Mouse (Mus musculus) adrenal gland (tissue): ENCODE data around the gene Prdm15.

ENCODE experiments used
- intact Hi-C: fragments of 180-260 bp; cut with DNase I; formaldehyde crosslinking; loops from one replicate; pipeline ENCODE4 v1.15.1; 2025

The Prdm15 gene

DNA sequence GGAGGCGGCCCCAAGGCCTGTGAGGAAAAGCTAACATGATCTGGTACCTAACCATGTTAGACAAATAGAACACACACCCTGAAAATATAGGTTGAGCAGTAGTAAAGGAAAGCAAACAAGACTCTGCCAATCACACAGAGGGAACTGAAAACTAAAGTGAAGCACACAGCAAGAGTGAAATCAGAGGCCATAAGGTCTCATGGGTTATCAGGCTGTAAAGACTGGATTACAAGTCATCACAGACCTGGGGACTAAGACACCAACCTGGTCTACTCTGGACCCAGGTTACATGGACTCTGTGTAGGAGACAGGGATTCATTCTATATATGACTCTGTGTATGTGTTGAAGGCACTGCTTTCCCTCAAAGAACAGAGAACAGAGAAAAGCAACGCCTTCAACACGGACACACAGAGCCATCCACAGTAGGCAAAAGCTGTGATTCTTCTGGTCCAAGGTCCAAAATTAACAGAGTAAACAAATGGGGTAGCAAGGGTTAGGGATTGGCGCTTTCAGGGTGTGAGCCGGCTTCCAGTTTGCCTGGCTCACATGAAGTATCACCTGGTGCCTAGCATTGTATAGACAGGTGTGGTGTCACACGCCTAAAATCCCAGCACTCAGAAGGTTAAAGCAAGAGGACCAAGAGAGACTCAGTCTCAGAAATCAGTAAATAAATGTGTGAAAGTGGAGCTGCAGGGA is 28.2 kb downstream of the Prdm15 start:
- intact Hi-C loops, result no loop called here

DNA sequence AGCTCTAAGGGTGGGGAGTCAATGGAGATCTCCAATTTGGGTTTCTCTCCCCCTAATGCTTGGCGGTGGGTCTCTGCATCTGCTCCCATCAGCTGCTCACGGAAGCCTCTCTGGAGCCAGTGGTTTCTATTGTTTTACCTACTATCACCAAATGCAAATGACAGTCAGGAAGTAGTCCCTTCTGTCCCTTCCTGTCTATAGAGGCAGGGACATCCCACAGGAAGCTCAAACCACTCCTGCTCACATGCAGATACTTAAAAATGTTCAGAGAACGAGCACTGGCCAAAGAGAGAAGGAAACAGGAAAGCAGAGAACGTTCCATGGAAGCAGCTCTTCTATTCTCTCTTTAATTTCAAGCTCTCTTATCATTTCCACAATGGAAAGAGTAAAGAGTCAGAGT is 32.1 kb downstream of the Prdm15 start:
- intact Hi-C loops, result no loop called here

DNA sequence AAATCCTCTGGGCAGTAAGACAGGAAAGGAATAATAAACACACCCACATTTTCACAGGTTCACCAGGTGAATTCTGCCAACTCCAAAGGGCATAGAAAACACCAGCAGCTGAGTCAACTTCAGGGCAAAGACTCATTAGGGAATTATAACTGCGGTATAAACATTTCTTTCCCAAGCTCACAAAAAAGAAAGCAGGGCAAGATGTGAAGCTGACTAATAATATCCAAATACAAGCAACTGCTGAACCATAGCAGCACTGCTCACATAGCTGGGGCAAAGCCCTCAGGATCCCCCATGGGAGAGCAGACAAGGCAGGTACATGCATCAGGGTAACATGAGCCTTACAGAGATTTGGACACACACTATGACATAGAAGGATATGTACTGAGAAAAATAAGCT is 34.2 kb downstream of the Prdm15 start:
- intact Hi-C loops, result no loop called here

DNA sequence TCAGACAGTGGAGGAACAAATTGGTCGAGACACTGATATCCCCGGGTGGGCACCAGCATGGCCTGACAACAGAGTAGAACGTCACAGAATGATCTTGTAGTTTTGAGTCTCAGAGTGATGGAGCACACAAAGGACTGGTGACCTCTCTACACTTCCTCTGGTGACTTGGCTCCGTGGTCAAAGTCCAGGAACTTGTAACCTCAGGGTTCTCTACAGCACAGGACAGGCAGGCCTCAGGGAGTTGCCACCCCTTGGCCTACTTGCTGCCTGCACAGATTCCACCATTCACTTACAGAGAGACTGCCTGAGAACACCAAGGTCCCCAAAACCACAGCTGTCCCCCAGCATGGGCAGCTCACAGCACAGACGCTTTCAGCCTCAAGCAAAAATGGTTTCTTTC is 36.4 kb downstream of the Prdm15 start:
- intact Hi-C loops, result no loop called here

DNA sequence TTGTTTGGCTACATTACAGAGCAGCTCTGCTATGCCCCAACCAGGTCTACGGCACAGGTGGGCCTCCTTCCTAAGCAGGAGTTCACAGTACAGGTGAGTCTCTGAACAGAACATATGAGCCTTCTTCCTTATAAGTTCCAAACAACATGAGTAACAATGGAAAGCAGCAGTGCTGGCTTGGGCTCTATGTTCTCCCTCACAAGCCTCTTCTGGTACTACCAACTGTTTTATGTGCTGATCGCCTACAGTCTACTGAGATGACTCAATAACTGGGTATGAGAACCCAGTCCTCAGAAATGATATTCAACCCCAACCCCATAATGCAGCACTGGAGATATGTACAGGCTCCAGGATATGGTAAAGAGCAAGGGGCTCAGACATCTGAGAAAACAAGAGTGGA is 37.6 kb downstream of the Prdm15 start:
- intact Hi-C loops, result no loop called here

DNA sequence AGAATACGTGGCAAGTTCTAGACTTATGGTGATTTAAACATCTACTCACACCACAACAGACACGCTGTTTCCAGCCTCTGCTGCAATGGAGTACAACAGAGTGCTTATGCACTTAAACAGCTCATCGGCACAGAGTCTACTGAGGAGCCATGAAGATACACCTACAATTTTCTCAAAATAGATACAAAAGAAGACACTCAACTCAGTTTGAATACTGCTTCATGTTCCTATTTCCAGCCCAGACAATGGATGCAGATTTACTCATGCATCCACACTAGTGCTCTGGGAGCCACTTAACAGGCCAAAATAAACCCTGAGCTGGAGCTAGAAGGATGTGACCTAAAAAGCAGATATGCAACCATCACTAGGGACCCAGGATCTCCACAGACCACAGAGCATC is 42.8 kb downstream of the Prdm15 start:
- intact Hi-C loops, result loop anchor here (10.0 kb wide), 1 partner anchor 186 kb away; the partner anchor contains the start of gene B230307C23Rik

DNA sequence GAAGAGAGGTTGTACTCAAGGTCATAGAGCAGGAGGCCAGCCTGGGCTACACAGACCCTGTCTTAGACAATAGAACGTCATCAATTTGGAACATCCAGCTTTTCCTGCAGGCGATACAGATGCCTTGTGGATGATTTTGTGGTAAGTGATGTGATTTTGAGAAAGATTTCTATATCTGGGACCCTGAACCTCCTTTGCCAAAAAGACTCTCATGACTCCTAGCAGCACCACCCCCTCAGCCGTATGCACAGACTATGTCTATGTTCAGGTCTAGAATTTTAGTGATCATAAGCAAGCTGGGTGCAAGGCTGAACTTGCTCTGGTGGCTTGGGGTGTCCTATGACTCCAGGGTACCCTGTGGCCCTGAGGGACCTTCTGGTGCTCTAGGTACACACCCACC is 46.0 kb downstream of the Prdm15 start:
- intact Hi-C loops, result loop anchor here (2.0 to 10.0 kb wide), 2 partner anchors 73 to 189 kb away; partner anchors contain the start of gene B230307C23Rik

DNA sequence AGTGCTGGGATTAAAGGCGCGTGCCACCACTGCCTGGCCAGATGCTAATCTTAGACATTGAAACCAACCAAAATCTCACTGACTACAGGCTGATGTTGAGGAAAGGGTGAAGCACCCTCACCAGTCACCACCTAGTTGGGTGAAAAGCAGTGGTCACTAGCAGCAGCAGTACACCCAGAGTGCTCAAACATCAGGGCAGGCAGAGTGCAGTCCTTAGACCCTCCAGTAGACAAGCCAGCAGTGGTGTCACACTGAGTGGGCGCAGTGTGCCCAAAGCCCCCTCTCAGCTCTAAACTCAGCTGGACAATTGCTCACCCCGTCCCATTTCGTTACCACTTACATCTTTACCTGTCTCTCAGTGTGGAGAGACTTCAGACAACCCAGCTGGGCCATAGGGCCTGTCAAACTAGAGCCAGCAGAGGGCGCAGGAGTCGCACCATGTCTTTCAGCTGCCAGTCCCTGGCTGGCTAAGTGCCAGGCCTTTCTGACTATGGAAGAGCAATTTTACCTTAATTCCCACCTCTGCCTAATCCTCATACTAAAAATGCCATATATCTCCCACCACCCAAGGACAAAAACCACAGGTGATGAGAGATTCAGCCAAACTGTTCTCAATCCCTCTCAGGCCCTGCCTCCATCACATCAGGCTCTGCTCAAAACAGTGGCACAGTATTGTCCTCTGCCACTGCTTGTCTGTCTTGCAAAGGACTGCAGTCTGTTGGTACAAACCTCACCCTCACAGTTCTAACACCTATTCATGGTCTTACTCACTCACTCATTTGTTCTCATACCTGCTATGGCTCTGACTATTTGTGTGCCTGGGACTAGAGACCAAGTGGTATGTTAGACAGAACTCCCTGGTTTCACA is 46.7 kb downstream of the Prdm15 start:
- intact Hi-C loops, result loop anchor here (2.0 to 10.0 kb wide), 2 partner anchors 74 to 190 kb away; partner anchors contain the start of gene B230307C23Rik

DNA sequence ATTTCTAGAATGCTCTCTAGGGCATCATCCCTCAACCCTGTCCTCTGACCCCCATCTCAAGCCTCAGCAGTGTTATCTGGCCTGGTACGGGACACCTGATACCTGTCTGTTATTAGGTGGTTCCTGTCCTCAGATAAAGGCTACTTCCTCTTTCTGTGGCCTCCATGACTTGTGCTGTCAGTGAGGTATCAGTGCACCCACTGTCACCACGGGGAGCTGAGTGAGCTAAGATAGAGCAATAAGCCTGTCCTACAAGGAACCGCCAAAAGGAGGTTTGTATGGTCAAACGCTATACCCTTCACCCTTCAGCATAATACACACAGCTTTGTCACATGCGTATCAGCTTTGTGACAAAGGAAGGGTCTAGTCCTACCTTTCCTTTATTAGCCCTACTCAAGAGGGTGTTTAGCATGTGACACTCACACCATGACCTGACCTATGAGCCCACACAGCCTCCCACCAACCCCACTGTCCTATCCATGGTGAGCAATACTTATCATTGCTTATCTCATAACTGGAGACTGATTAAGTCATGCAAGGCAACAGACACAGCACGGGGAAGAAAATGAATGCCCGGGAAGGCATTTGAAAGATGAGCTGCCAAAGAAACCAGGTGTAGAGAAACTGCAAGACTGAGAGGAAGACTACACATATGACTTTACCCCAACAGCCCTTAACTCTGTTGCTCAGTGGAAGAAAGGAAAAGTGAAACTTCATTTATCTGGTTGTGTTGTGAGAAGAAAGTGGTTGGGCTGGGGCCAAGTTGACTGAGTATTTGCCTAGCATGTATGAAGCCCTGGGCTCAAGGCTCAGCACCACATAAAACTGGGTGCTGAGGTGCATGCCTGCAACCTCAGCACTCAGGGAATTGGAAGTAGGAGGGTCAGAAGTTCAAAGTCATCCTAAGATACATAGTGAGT is 53.4 kb downstream of the Prdm15 start:
- intact Hi-C loops, result no loop called here

DNA sequence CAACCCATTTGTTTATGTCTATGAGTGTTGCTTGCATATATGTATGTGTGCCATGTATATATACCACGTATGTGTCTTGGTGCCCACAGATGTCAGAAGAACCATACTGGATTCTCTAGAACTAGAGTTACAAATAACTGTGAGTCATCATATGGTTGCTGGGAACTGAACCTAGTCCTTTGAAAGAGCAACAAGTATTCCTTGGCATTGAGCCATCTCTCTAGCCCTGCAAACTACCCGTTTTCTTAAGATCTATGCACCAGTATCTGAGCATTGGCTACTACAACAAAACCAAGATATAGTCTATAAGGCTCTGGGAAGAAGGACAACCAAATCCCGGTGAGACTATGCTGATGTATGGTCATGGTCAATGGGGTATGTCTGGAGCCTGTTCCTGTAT is 54.4 kb downstream of the Prdm15 start:
- intact Hi-C loops, result no loop called here

DNA sequence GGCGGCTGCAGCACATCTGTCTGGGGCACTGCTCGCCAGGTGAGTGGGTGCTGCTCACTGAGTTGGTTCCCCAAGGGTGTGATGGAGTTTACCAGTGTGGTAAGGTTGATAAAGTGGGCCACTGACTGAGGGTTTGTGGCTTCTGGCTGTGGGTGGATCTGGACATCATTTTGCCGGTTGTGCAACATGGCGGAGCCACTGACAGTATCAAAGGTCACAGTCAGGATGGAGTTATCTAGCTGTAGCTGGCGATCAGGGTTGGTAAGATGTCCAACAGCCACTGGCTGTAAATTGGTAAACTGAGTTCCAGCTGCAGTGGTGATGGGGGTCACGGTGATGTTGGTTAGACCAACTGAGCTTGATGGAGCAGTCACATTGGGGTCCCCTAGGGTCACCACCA is 57.4 kb downstream of the Prdm15 start:
- intact Hi-C loops, result no loop called here

DNA sequence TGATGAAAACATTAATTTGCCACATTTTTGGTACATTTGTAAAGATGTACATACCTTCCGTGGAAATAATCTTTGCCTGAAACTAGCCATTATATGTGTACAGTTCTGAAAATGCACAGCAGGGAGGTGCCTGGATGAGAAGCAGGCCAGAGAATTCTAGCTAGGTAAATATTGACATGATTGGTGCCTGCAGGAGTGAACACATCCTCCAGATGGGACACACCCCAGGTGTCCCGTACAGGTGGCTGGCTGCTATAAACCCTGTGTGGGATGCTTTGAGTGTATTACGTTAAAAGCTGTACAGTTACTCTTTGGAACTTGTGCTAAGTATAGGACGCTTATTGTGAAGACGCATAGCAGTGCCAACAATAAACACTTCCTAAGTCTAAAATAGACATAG is 68.6 kb downstream of the Prdm15 start:
- intact Hi-C loops, result no loop called here

DNA sequence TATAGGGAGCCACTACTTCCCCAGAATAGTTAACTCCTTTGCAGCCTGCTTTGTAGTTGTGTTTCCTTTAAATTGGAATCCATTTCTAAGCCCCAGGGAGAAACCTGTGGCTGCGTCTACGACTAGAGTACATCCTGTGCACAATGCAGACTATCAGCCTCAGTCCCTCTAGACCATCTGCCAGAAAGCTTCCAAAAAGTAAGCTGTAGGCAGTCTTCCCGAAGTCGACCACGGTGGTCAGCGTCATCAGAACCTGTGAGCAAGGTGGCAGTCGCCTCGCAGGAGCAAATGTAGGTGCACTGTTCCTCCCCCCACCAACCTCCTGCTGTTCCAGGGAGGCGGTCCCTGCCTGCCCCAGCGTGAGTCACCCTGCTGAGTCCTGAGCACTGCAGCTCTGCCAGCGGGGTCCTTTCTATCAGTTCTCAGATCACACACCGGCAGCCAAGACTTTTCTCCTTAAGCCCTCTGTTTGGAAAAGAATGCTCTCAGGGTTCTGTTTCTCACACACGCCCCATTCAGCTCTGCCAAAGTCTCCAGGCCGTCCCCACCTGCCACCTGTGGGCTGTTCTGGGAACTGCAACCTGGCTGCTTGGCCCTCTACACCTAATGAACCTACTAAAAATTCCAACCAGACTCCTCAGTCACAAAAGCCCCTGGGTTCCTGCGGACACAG is 73.2 kb downstream of the Prdm15 start:
- intact Hi-C loops, result loop anchor here (10.0 kb wide), 1 partner anchor 464 kb away; no protein-coding TSS in a partner anchor

DNA sequence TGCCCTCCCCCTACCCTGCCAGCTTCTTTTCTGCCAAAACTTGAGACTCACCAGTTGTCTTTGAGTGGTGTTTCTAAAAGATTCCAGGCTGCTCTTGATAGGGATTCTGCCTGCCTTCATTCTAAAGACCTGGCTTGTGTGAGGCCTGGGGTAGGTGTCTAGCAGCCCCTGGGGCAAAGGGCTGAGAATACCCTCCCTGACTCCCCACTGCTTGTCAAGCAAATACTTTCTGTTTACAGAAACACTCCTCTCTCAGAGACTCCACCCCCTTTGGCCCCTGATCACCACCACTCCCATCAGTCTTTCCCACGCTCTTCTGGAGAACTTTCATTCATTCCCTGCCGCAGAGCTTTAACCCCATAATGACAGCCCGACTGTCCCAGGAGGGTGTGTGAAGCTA is 85.1 kb downstream of the Prdm15 start:
- intact Hi-C loops, result loop anchor here (10.0 kb wide), 1 partner anchor 172 kb away; no protein-coding TSS in a partner anchor

DNA sequence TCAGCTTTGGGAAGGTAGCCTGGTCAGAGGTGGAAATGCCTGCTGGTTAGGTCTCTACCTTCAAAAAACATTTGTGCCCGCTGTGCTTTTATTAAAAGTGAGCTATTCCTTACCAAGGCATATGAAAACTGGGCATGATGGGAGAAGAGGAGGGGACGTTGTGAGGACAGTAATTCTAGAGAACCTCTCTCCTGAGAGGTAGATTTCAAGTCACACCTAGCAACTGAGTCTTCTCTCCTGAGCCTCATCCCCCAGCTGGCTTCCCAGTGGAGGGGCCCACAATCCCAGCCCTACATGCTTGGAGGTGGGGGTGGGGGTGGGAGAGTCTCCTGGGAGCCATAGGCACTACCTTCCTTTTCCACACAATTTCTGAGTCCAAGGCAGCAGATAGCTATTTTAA is 87.0 kb downstream of the Prdm15 start:
- intact Hi-C loops, result loop anchor here (10.0 kb wide), 1 partner anchor 170 kb away; no protein-coding TSS in a partner anchor

DNA sequence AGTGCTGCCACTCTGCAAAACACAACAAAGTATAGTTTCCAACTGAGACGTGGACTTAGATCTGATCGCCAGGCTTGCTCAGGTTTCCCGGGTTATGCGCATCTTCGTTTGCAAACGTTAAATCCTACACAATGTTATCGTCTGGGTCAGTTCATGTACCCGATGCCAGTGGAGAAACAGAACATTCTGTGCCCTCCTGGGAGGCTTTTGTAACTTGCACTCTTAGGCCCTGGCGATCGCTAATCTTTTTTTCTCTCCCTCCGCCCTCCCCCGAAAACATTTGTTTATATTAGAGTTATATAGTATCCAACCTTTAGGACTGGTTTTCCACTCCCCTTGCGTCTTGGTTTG is 87.7 kb downstream of the Prdm15 start:
- intact Hi-C loops, result loop anchor here (10.0 kb wide), 1 partner anchor 169 kb away; no protein-coding TSS in a partner anchor

DNA sequence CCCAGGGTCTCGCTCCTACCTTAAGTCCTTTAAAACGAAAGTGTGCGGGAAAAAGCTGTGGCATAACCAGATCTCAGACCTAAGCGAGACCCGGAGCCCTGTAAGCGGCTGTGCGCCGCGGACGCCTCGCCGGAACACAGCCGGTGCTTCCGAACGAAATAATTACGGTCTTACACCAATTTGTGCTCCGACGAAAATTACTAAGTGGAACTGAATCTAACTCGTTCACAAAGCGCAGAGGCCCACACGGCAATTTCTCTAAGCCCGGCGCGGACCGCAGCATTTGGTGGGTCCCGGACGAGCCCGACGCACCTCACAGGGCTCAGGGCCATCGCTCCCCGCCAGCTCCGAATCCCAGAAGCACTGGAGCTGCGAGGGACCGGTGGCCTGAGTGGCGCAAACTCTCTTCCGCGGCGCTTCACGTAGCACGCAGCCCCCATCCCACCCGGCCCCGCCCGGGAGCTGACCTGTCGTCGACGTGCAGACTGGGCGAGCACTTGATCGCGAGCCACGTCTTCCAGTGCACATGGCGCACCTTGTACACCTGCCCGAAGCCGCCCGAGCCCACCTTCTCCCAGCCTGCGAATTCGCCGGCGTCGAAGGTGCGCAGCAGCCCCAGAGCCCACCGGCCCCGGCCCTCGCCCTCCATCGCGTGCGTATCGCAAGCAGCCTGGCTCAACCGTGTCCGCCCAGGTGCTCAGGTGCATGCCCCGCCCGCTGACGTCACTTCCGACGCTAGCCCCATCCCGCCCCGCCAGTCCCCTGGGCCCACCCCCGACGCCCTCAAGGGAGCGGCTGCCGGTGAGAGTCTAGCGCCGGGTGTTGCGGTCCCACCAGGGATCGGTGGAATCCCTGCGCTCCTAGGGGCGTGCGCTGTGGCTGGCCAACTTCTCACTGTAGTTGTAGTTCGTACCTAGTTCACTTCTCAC is 88.3 kb downstream of the Prdm15 start, which contains the start of gene Ripk4:
Ripk4 (minus strand) TSS at position 727 of the 929 bp plus-strand sequence.
- intact Hi-C loops, result loop anchor here (10.0 kb wide), 1 partner anchor 169 kb away; no protein-coding TSS in a partner anchor

DNA sequence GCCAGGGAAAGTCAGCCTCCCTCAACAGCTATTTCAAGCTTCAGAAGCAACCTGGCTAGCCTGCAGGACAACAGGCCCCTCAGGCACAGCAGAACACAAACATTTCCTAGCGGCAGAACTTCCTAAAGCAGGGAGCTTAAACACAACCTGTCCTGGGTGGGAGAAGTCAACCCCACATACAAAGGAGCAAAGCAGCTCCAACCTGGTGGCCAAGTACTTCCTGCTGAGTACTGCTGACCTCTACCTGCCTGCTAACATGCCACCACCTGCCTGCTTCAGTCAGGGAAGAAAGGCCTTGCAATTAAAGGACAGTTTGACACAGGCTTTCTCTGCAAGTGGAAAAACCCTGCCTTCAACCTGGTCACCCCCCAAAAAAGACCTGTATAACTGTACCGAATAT is 89.9 kb downstream of the Prdm15 start:
- intact Hi-C loops, result loop anchor here (10.0 kb wide), 1 partner anchor 167 kb away; no protein-coding TSS in a partner anchor

DNA sequence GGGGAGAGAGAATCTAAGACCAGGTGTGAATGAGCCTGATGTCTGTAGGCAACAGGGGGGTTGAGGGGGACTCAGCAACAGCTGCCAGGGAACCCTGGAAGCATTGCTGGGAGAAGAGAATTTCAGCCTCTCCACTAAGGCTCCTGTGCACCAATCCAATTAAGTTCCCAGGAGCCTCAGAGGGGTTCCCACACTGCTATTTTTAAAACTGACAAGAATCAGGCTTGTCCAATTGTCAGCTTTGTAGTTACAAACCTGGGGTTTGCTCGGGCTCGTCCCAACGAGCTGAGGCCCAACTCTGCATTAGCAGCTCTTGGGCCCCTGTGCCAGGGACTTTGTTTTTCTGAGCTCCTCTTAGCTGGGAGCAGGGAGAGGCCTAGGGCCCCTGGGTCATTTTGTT is 92.0 kb downstream of the Prdm15 start:
- intact Hi-C loops, result loop anchor here (10.0 kb wide), 1 partner anchor 165 kb away; no protein-coding TSS in a partner anchor
